Mouse (Mus musculus): ENCODE measurements around the gene Gm44579. TPM values are rescaled to one million over a fixed set of nuclear protein-coding genes. Genes with fewer than 3 reads are reported as not detected.

The Gm44579 gene
- polyA plus RNA-seq, 1 experiment from 2014 or later: not detected

- H3K9me3 ChIP-seq (replicated peaks; ENCODE audit: control insufficient read depth, low read length): no peaks in the 10 kb centered on the region
- H3K4me2 ChIP-seq (ENCODE audit: low read depth, low read length): no peak overlapping the region
- ATAC-seq (ENCODE audit: insufficient read depth, low FRiP score): no peak
- WGBS: 73% methylated on average over 3 of the region's 3 CpGs
- no peak overlapping the region for H3K9ac ChIP-seq (ENCODE audit: low read length)
- H3K4me3 ChIP-seq (replicated peaks; ENCODE audit: low read length): no peak overlapping the region
- no peak overlapping the region for H3K27ac ChIP-seq (ENCODE audit: low read length)
- H3K27me3 ChIP-seq (ENCODE audit: control insufficient read depth, insufficient read depth, low read length): no peaks in the 10 kb centered on the region
- H3K4me1 ChIP-seq (ENCODE audit: control insufficient read depth, insufficient read depth, low read length): 0 out of 2 replicates have a peak, but pooled peaks cover 4% of the 10 kb centered on the region
- H3K36me3 ChIP-seq (ENCODE audit: control insufficient read depth, insufficient read depth, low read length): no peaks in the 10 kb centered on the region
Measured at GRCm38 (mm10) chr15:98148356-98148755, 72.4 kb downstream of the Gm44579 start.

- H3K27me3 ChIP-seq (ENCODE audit: control insufficient read depth, insufficient read depth, low read length): no peaks in the 10 kb centered on the region
- WGBS: under 1% methylated on average over 38 of the region's 38 CpGs
- H3K4me3 ChIP-seq (replicated peaks; ENCODE audit: low read length): peak overlapping the region; percentile 90
- no peaks in the 10 kb centered on the region; the same call in 1 of the 2 replicates for H3K36me3 ChIP-seq (ENCODE audit: control insufficient read depth, insufficient read depth, low read length)
- peak overlapping the region; percentile 77 for H3K27ac ChIP-seq (ENCODE audit: low read length)
- ATAC-seq (ENCODE audit: insufficient read depth, low FRiP score): peak; percentile 98
- H3K4me1 ChIP-seq (ENCODE audit: control insufficient read depth, insufficient read depth, low read length): 0 out of 2 replicates have a peak, but pooled peaks cover 4% of the 10 kb centered on the region
- H3K9me3 ChIP-seq (replicated peaks; ENCODE audit: control insufficient read depth, low read length): no peaks in the 10 kb centered on the region
- H3K4me2 ChIP-seq (ENCODE audit: low read depth, low read length): peak overlapping the region; percentile 78
- peak overlapping the region; percentile 95 for H3K9ac ChIP-seq (ENCODE audit: low read length)
Measured at GRCm38 (mm10) chr15:98145559-98146181, 75.1 kb downstream of the Gm44579 start.

DNA sequence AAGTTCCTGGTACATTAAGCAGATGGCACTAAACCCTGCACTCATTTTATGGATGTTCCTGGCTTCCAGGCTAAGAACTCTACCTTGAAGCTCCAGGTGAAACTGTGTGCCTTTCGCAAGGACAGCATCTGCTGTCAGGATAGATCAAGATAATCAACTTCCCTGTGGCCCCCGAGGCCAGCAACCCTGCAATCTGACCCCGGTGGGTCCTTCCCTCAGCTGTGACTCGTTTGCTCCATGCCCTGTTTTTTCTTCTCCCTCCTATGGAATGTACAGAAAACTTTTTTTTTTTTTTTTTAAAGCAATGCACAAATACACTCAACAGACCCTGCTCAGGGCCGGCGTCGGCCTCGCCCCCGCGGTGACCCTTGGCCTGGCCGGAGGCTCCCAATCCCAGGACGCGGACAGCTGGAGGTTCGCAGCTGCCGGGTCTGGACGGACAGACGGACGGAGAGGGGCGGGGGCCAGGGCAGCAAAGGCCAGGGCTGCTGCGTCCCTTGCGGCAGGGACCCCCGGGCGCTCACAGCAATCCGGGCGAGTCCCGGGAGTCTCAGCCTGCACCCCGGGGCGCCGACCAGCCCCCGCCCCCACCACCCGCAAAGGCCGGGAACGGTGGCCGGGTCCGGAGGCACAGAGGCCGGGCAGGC, 75.8 kb downstream of the Gm44579 start:
- peak overlapping the region; percentile 78 for H3K4me2 ChIP-seq (ENCODE audit: low read depth, low read length)
- no peaks in the 10 kb centered on the region; the same call in 1 of the 2 replicates for H3K36me3 ChIP-seq (ENCODE audit: control insufficient read depth, insufficient read depth, low read length)
- H3K9ac ChIP-seq (ENCODE audit: low read length): peak overlapping the region; percentile 95
- H3K4me3 ChIP-seq (replicated peaks; ENCODE audit: low read length): peak overlapping the region; percentile 90
- H3K27me3 ChIP-seq (ENCODE audit: control insufficient read depth, insufficient read depth, low read length): no peaks in the 10 kb centered on the region
- peak overlapping the region; percentile 41 for H3K27ac ChIP-seq (ENCODE audit: low read length)
- 0 out of 2 replicates have a peak, but pooled peaks cover 4% of the 10 kb centered on the region for H3K4me1 ChIP-seq (ENCODE audit: control insufficient read depth, insufficient read depth, low read length)
- under 1% methylated on average over 36 of the region's 36 CpGs for WGBS
- H3K9me3 ChIP-seq (replicated peaks; ENCODE audit: control insufficient read depth, low read length): no peaks in the 10 kb centered on the region
- ATAC-seq (ENCODE audit: insufficient read depth, low FRiP score): peak; percentile 74

- no peaks in the 10 kb centered on the region for H3K9me3 ChIP-seq (replicated peaks; ENCODE audit: control insufficient read depth, low read length)
- no peaks in the 10 kb centered on the region for H3K27me3 ChIP-seq (ENCODE audit: control insufficient read depth, insufficient read depth, low read length)
- no peak for ATAC-seq (ENCODE audit: insufficient read depth, low FRiP score)
- H3K27ac ChIP-seq (ENCODE audit: low read length): no peak overlapping the region
- 0 out of 2 replicates have a peak, but pooled peaks cover 4% of the 10 kb centered on the region for H3K4me1 ChIP-seq (ENCODE audit: control insufficient read depth, insufficient read depth, low read length)
- no peak overlapping the region for H3K9ac ChIP-seq (ENCODE audit: low read length)
- H3K4me3 ChIP-seq (replicated peaks; ENCODE audit: low read length): no peak overlapping the region
- no peak overlapping the region for H3K4me2 ChIP-seq (ENCODE audit: low read depth, low read length)
- H3K36me3 ChIP-seq (ENCODE audit: control insufficient read depth, insufficient read depth, low read length): no peaks in the 10 kb centered on the region; the same call in 1 of the 2 replicates
- 85% methylated on average over 10 of the region's 10 CpGs for WGBS
Measured at GRCm38 (mm10) chr15:98142515-98142914, 78.3 kb downstream of the Gm44579 start.

- H3K9ac ChIP-seq (ENCODE audit: low read length): no peak overlapping the region
- H3K36me3 ChIP-seq (ENCODE audit: control insufficient read depth, insufficient read depth, low read length): peaks cover 4% of the 10 kb centered on the region; the same call in 1 of the 2 replicates
- H3K9me3 ChIP-seq (replicated peaks; ENCODE audit: control insufficient read depth, low read length): no peaks in the 10 kb centered on the region
- H3K27ac ChIP-seq (ENCODE audit: low read length): no peak overlapping the region
- no peak overlapping the region for H3K4me3 ChIP-seq (replicated peaks; ENCODE audit: low read length)
- H3K4me1 ChIP-seq (ENCODE audit: control insufficient read depth, insufficient read depth, low read length): 0 out of 2 replicates have a peak, but pooled peaks cover 4% of the 10 kb centered on the region
- 91% methylated on average over 5 of the region's 5 CpGs for WGBS
- no peaks in the 10 kb centered on the region for H3K27me3 ChIP-seq (ENCODE audit: control insufficient read depth, insufficient read depth, low read length)
- ATAC-seq (ENCODE audit: insufficient read depth, low FRiP score): no peak
- no peak overlapping the region for H3K4me2 ChIP-seq (ENCODE audit: low read depth, low read length)
Measured at GRCm38 (mm10) chr15:98140809-98141208, 80.0 kb downstream of the Gm44579 start.

- Histone ChIP-seq H3K9ac (ENCODE audit: low read length) (no peak overlapping the region), H3K4me3 (replicated peaks; ENCODE audit: low read length) (no peak overlapping the region), H3K9me3 (replicated peaks; ENCODE audit: control insufficient read depth, low read length) (no peaks in the 10 kb centered on the region), H3K4me2 (ENCODE audit: low read depth, low read length) (no peak overlapping the region), H3K4me1 (ENCODE audit: control insufficient read depth, insufficient read depth, low read length) (0 out of 2 replicates have a peak, but pooled peaks cover 4% of the 10 kb centered on the region), H3K27me3 (ENCODE audit: control insufficient read depth, insufficient read depth, low read length) (no peaks in the 10 kb centered on the region), H3K27ac (ENCODE audit: low read length) (no peak overlapping the region), H3K36me3 (ENCODE audit: control insufficient read depth, insufficient read depth, low read length) (peaks cover 4% of the 10 kb centered on the region; the same call in 1 of the 2 replicates)
- WGBS: 55% methylated on average over 7 of the region's 7 CpGs
- peak; percentile 69 for ATAC-seq (ENCODE audit: insufficient read depth, low FRiP score)
Measured at GRCm38 (mm10) chr15:98139763-98140162, 81.0 kb downstream of the Gm44579 start.

GRCm38 (mm10) chr15:98136871-98137270, 83.9 kb downstream of the Gm44579 start:
- Histone ChIP-seq H3K36me3 (ENCODE audit: control insufficient read depth, insufficient read depth, low read length) (peaks cover 7% of the 10 kb centered on the region; the same call in 1 of the 2 replicates), H3K4me1 (ENCODE audit: control insufficient read depth, insufficient read depth, low read length) (no peaks in the 10 kb centered on the region), H3K4me2 (ENCODE audit: low read depth, low read length) (no peak overlapping the region), H3K27me3 (ENCODE audit: control insufficient read depth, insufficient read depth, low read length) (no peaks in the 10 kb centered on the region), H3K27ac (ENCODE audit: low read length) (no peak overlapping the region), H3K9me3 (replicated peaks; ENCODE audit: control insufficient read depth, low read length) (no peaks in the 10 kb centered on the region), H3K4me3 (replicated peaks; ENCODE audit: low read length) (no peak overlapping the region), H3K9ac (ENCODE audit: low read length) (no peak overlapping the region)
- ATAC-seq (ENCODE audit: insufficient read depth, low FRiP score): no peak
- WGBS: 92% methylated on average over 9 of the region's 9 CpGs

Data from stomach, embryonic 16.5 days (tissue).